Mouse (Mus musculus): Measurements from ENCODE around the gene Defb3. TPM values are rescaled to one million over a fixed set of nuclear protein-coding genes. Genes with fewer than 3 reads are reported as not detected.

Gene Defb3
- polyA plus RNA-seq (2012; rRNA removed), result not detected in 2 replicates

GRCm38 (mm10) chr8:19293060-19293459 lies at the start of gene Defb3:
Gene Defb3 (plus strand): TSS chr8:19293360.

GRCm38 (mm10) chr8:19247280-19247679 lies 45.9 kb upstream of the Defb3 start, which contains the start of gene Defb5:
Gene Defb5 (plus strand): TSS chr8:19247580.

Other genes starting within 250 kb of the Defb3 start
- not detected in 2 replicates for gene Defb39, start 228.6 kb upstream of the Defb3 start, polyA plus RNA-seq (2012; rRNA removed)
- not detected in 2 replicates for gene Defb12, start 178.5 kb upstream of the Defb3 start, polyA plus RNA-seq (2012; rRNA removed)
- gene Defb34, start 169.6 kb upstream of the Defb3 start, polyA plus RNA-seq (2012; rRNA removed), result not detected in 2 replicates
- not detected in 2 replicates for gene Gm45826, start 152.6 kb upstream of the Defb3 start, polyA plus RNA-seq (2012; rRNA removed)
- not detected in 2 replicates for gene Defb14, start 99.0 kb upstream of the Defb3 start, polyA plus RNA-seq (2012; rRNA removed)
- gene Defb4, start 94.7 kb upstream of the Defb3 start, polyA plus RNA-seq (2012; rRNA removed), result not detected in 2 replicates
- not detected in 2 replicates for gene Defb6, start 67.9 kb upstream of the Defb3 start, polyA plus RNA-seq (2012; rRNA removed)
- gene Defb46, start 53.4 kb upstream of the Defb3 start, polyA plus RNA-seq (2012; rRNA removed), result not detected in 2 replicates
- not detected in 2 replicates for gene Defb5, start 45.8 kb upstream of the Defb3 start, polyA plus RNA-seq (2012; rRNA removed)
- not detected in 2 replicates for gene Defb8, start 154.2 kb downstream of the Defb3 start, polyA plus RNA-seq (2012; rRNA removed)
- not detected in 2 replicates for gene Defb7, start 201.7 kb downstream of the Defb3 start, polyA plus RNA-seq (2012; rRNA removed)

Data from liver, embryonic 18 days (tissue).